Mouse (Mus musculus) brain, embryonic 14.5 days (tissue): ENCODE results near the gene Btbd9.
A peak's percentile ranks its signal among the peaks of the same experiment; 100 is the strongest.

Source experiments
- CTCF ChIP-seq: fragments of 200-500 bp; IDR thresholded peaks from 2 replicates; pipeline ENCODE4 v1.5.1; 2012; ENCODE audit warnings: inconsistent platforms, mild to moderate bottlenecking, moderate library complexity, borderline replicate concordance; ENCODE audit not compliant: insufficient read depth, insufficient read length; ENCODE audit errors: extremely low read depth
- POLR2A ChIP-seq: fragments of 200-500 bp; IDR thresholded peaks from 2 replicates; pipeline ENCODE4 v1.6.1; 2012; ENCODE audit warnings: mild to moderate bottlenecking, inconsistent platforms, borderline replicate concordance; ENCODE audit not compliant: poor library complexity, insufficient read depth, insufficient read length, severe bottlenecking; ENCODE audit errors: extremely low read depth

DNA sequence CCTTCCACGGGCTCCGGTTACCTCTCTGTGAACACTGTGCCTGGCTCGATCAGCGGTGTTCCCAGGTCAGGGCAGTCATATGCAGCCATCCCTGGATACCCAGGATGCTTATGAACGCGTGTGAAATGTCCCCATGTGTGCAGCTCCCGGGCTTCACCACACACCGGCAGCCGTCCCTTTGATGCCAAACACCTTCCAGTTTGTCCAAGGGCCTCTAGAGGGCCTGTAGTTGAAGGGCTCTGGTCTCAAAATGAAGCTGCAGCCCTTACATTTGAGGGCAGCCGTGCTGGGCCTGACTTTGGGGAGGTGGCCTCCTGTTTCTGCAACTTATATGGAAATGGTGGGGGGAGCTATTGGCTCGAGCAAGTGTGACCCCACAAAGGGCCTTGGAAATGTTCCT lies 353.9 kb downstream of the Btbd9 start:
- TF ChIP-seq POLR2A (no peak), CTCF (peak; percentile 17; the same call in 1 of the 2 replicates)
